Mouse (Mus musculus) layer of hippocampus, adult 11-12 months (tissue): ENCODE measurements at regions not wholly inside any gene's neighbourhood (a gene's known extent, or its start where the extent isn't known, plus 50 kb on each side); places are given as distances from the start of the nearest gene placed in this dataset.

Experiments used
- DNase-seq: peaks from one replicate; pipeline ENCODE4 v3.0.0; 2022; ENCODE audit warnings: low spot score

GRCm38 (mm10) chr8:79587258-79587657 lies 52.2 kb upstream of the Otud4 start:
- peak; percentile 46 for DNase-seq

- peak; percentile 69 for DNase-seq
Measured at GRCm38 (mm10) chr8:79584966-79585365, 54.5 kb upstream of the Otud4 start.

GRCm38 (mm10) chr8:79583326-79583725 lies 56.1 kb upstream of the Otud4 start:
- no peak for DNase-seq

- DNase-seq = no peak
Measured at GRCm38 (mm10) chr8:79582195-79582594, 57.2 kb upstream of the Otud4 start.

GRCm38 (mm10) chr8:79576086-79576485 lies 63.3 kb upstream of the Otud4 start:
- DNase-seq = no peak

GRCm38 (mm10) chr8:79575175-79575734 lies 64.2 kb upstream of the Otud4 start:
- no peak for DNase-seq

- DNase-seq = no peak
Measured at GRCm38 (mm10) chr8:79573491-79573890, 65.9 kb upstream of the Otud4 start.

GRCm38 (mm10) chr8:79572526-79572925 lies 66.9 kb upstream of the Otud4 start:
- DNase-seq = no peak

- no peak for DNase-seq
Measured at GRCm38 (mm10) chr8:79563101-79563500, 76.3 kb upstream of the Otud4 start.

- DNase-seq = no peak
Measured at GRCm38 (mm10) chr8:79562669-79563068, 76.7 kb upstream of the Otud4 start.

GRCm38 (mm10) chr8:79562071-79562581 lies 77.3 kb upstream of the Otud4 start:
- peak; percentile 6 for DNase-seq

GRCm38 (mm10) chr8:79561269-79562063 lies 78.0 kb upstream of the Otud4 start:
- no peak for DNase-seq

- DNase-seq = peak; percentile 8
Measured at GRCm38 (mm10) chr8:79559516-79559915, 79.9 kb upstream of the Otud4 start.

GRCm38 (mm10) chr8:79554311-79554710 lies 85.1 kb upstream of the Otud4 start:
- DNase-seq = no peak

GRCm38 (mm10) chr8:79550151-79550550 lies 89.3 kb upstream of the Otud4 start:
- DNase-seq = no peak

GRCm38 (mm10) chr8:79548156-79548555 lies 91.3 kb upstream of the Otud4 start:
- no peak for DNase-seq

GRCm38 (mm10) chr8:79545866-79546373 lies 93.5 kb upstream of the Otud4 start:
- no peak for DNase-seq

GRCm38 (mm10) chr8:79542461-79542860 lies 97.0 kb upstream of the Otud4 start:
- no peak for DNase-seq

GRCm38 (mm10) chr8:79540053-79540452 lies 99.4 kb upstream of the Otud4 start:
- no peak for DNase-seq

GRCm38 (mm10) chr8:79534271-79534889 lies 105.0 kb upstream of the Otud4 start:
- no peak for DNase-seq

GRCm38 (mm10) chr8:79529556-79529955 lies 109.9 kb upstream of the Otud4 start:
- no peak for DNase-seq

GRCm38 (mm10) chr8:79522040-79522439 lies 117.4 kb upstream of the Otud4 start:
- no peak for DNase-seq

- no peak for DNase-seq
Measured at GRCm38 (mm10) chr8:79518966-79519365, 119.6 kb upstream of the Smad1 start.
